Mouse (Mus musculus): ENCODE data around the gene Ccnyl1. TPM values are rescaled to one million over a fixed set of nuclear protein-coding genes. Genes with fewer than 3 reads are reported as not detected.

The Ccnyl1 gene
- polyA plus RNA-seq, 1 experiment from 2014 or later: 5.0 TPM

DNA sequence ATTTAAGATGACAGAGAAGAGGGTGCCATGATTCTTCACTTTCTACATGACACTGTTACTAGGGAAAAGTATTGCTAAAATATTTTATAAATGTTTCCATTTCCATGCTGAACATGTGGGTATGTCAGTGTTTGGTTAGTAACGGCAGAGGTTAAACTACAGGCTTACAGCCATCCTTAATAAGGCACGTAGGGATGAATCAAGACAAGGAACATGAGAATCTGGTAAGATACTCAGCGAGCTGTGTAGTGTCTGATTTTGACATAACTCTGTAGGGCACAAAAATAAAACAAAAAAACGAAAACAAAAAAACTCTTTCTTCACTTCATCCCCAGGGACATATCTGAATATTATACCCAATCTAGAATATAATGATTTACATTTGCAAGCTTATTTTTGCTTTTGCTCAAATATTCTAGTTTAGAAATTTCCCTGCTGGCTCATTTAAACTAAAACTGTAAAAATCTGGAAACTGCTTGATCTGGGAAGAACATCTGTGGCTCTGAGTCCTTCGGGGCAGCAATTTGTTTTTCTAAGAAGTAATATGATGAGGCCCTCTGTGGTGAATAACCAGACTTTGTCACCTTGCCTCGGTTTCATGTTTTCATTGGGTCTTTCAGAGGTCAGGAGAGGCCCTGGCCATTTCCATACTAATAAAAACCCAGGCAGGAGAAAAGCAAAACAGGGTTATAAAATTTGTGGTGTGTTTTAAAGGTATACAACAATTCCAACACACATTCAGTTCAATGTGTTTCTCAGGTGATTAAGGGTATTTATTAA lies 14.0 kb upstream of the Ccnyl1 start:
- H3K4me1 ChIP-seq (replicated peaks; ENCODE audit: insufficient read depth, low read length): no peaks in the 10 kb centered on the region
- TF ChIP-seq CTCF (IDR thresholded peaks at IDR 0.05; ENCODE audit: low read depth): no peak
- peak; percentile 60 for DNase-seq (ENCODE audit: low spot score)
- ATAC-seq (replicated peaks; ENCODE audit: low FRiP score, low read depth): no peak
- no peaks in the 10 kb centered on the region for H3K36me3 ChIP-seq (ENCODE audit: insufficient read depth, low read length)
- H3K9me3 ChIP-seq (replicated peaks; ENCODE audit: low read length): no peaks in the 10 kb centered on the region
- H3K9ac ChIP-seq (ENCODE audit: low read depth, low read length): no peak overlapping the region
- H3K4me3 ChIP-seq (replicated peaks; ENCODE audit: low read depth, low read length): no peak overlapping the region
- no peak overlapping the region for H3K4me2 ChIP-seq (ENCODE audit: low read length)
- H3K27me3 ChIP-seq (ENCODE audit: insufficient read depth, low read length): no peaks in the 10 kb centered on the region
- H3K27ac ChIP-seq: no peak overlapping the region
- 22% methylated on average over 6 of the region's 6 CpGs for WGBS

DNA sequence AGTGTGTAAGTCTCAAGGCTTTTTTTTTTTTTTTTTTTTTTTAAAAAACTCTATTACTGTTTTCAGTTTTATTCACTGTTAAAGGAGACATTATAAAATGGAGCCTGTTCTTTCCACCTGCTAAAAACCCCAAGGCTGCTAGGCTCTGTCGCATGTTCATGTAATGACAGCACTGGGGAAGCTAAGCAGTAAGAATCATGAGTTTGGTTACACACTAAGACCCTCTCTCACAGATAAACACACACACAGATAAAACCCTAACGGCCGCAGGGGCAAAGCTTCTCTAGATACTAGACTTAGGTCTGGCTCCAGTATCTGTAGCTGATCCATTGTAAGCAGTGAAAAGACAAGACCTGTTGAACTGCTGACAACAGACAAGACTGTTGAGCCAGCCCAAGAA lies 8.8 kb upstream of the Ccnyl1 start:
- no peak overlapping the region for H3K9ac ChIP-seq (ENCODE audit: low read depth, low read length)
- no peak overlapping the region for H3K4me2 ChIP-seq (ENCODE audit: low read length)
- no peak for TF ChIP-seq CTCF (IDR thresholded peaks at IDR 0.05; ENCODE audit: low read depth)
- no peaks in the 10 kb centered on the region for H3K4me1 ChIP-seq (replicated peaks; ENCODE audit: insufficient read depth, low read length)
- ATAC-seq (replicated peaks; ENCODE audit: low FRiP score, low read depth): no peak
- H3K27ac ChIP-seq: no peak overlapping the region
- no peak for DNase-seq (ENCODE audit: low spot score)
- no peaks in the 10 kb centered on the region for H3K9me3 ChIP-seq (replicated peaks; ENCODE audit: low read length)
- 94% methylated on average over 3 of the region's 3 CpGs for WGBS
- no peak overlapping the region for H3K4me3 ChIP-seq (replicated peaks; ENCODE audit: low read depth, low read length)
- no peaks in the 10 kb centered on the region for H3K36me3 ChIP-seq (ENCODE audit: insufficient read depth, low read length)
- no peaks in the 10 kb centered on the region for H3K27me3 ChIP-seq (ENCODE audit: insufficient read depth, low read length)

DNA sequence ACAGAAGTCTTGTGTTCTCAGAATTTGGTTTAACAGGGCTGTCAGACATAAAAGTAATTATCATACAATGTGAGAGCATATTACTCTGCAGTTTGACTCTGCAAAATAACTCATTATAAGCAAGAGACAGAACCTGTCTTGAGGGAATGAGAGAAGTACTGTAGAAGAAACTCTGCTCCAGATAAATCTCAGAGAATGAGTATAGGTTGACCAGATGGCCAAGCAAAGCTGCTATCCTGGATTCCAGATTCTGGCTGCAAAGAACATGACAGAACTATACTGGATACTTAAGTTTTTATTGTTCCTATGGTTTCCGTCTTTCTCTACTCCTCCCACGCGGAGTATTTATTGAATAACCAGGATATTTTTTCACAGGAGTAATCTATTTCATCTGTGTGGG lies 7.2 kb upstream of the Ccnyl1 start:
- 86% methylated on average over 3 of the region's 3 CpGs for WGBS
- no peaks in the 10 kb centered on the region for H3K9me3 ChIP-seq (replicated peaks; ENCODE audit: low read length)
- ATAC-seq (replicated peaks; ENCODE audit: low FRiP score, low read depth) (no peak), DNase-seq (ENCODE audit: low spot score) (no peak)
- no peak for TF ChIP-seq CTCF (IDR thresholded peaks at IDR 0.05; ENCODE audit: low read depth)
- H3K27ac ChIP-seq: no peak overlapping the region
- H3K4me3 ChIP-seq (replicated peaks; ENCODE audit: low read depth, low read length): no peak overlapping the region
- H3K27me3 ChIP-seq (ENCODE audit: insufficient read depth, low read length): no peaks in the 10 kb centered on the region
- no peak overlapping the region for H3K9ac ChIP-seq (ENCODE audit: low read depth, low read length)
- H3K36me3 ChIP-seq (ENCODE audit: insufficient read depth, low read length): no peaks in the 10 kb centered on the region
- H3K4me2 ChIP-seq (ENCODE audit: low read length): no peak overlapping the region
- no peaks in the 10 kb centered on the region for H3K4me1 ChIP-seq (replicated peaks; ENCODE audit: insufficient read depth, low read length)

DNA sequence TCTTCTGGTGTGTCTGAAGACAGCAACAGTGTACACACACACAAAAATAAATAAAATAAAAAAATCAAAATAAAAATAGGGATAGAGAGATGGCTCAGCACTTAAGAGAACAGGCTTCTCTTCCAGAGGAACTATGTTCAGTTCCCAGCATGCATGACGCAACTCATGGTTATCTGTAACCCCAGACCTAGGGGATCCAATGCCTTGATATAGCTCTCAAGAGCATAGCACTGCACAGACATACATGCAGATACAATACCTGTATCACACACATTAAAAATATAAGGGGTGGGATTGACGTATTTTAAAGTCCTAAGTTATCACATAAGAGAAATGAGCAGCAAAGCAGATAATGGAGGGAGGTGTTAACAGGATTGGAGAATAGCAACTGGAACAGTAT lies 5.8 kb upstream of the Ccnyl1 start:
- Histone ChIP-seq H3K9ac (ENCODE audit: low read depth, low read length) (no peak overlapping the region), H3K27ac (no peak overlapping the region), H3K4me1 (replicated peaks; ENCODE audit: insufficient read depth, low read length) (0 out of 2 replicates have a peak, but pooled peaks cover under 1% of the 10 kb centered on the region), H3K27me3 (ENCODE audit: insufficient read depth, low read length) (no peaks in the 10 kb centered on the region), H3K9me3 (replicated peaks; ENCODE audit: low read length) (no peaks in the 10 kb centered on the region), H3K36me3 (ENCODE audit: insufficient read depth, low read length) (no peaks in the 10 kb centered on the region), H3K4me2 (ENCODE audit: low read length) (no peak overlapping the region), H3K4me3 (replicated peaks; ENCODE audit: low read depth, low read length) (no peak overlapping the region)
- no peak for ATAC-seq (replicated peaks; ENCODE audit: low FRiP score, low read depth)
- TF ChIP-seq CTCF (IDR thresholded peaks at IDR 0.05; ENCODE audit: low read depth): no peak
- DNase-seq (ENCODE audit: low spot score): no peak
- WGBS: 91% methylated on average over 2 of the region's 2 CpGs

DNA sequence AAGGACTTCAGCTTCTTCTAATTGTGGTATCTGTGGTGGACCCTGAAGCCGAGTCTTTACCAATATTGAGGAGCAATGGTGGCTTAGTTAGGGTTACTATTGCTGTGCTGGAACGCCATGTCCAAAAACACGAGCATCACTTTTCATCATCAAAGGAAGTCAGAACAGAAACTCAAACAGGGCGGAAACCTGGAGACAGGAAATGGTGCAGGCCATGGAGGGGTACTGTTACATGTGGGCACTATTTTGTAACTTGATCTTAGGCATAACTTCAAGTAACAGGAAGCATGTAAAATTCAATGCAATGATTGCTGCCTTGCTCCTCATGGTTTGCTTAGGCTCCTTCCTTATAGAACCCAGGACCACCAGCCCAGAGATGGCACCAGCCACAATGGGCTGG lies 2.2 kb upstream of the Ccnyl1 start:
- peaks cover 8% of the 10 kb centered on the region; the same call in 1 of the 2 replicates for H3K4me1 ChIP-seq (replicated peaks; ENCODE audit: insufficient read depth, low read length)
- no peak for ATAC-seq (replicated peaks; ENCODE audit: low FRiP score, low read depth)
- TF ChIP-seq CTCF (IDR thresholded peaks at IDR 0.05; ENCODE audit: low read depth): no peak
- no peak overlapping the region for H3K4me2 ChIP-seq (ENCODE audit: low read length)
- no peaks in the 10 kb centered on the region for H3K27me3 ChIP-seq (ENCODE audit: insufficient read depth, low read length)
- H3K9me3 ChIP-seq (replicated peaks; ENCODE audit: low read length): no peaks in the 10 kb centered on the region
- no peaks in the 10 kb centered on the region for H3K36me3 ChIP-seq (ENCODE audit: insufficient read depth, low read length)
- H3K27ac ChIP-seq: no peak overlapping the region
- 53% methylated on average over 4 of the region's 4 CpGs for WGBS
- H3K4me3 ChIP-seq (replicated peaks; ENCODE audit: low read depth, low read length): no peak overlapping the region
- no peak for DNase-seq (ENCODE audit: low spot score)
- no peak overlapping the region for H3K9ac ChIP-seq (ENCODE audit: low read depth, low read length)

DNA sequence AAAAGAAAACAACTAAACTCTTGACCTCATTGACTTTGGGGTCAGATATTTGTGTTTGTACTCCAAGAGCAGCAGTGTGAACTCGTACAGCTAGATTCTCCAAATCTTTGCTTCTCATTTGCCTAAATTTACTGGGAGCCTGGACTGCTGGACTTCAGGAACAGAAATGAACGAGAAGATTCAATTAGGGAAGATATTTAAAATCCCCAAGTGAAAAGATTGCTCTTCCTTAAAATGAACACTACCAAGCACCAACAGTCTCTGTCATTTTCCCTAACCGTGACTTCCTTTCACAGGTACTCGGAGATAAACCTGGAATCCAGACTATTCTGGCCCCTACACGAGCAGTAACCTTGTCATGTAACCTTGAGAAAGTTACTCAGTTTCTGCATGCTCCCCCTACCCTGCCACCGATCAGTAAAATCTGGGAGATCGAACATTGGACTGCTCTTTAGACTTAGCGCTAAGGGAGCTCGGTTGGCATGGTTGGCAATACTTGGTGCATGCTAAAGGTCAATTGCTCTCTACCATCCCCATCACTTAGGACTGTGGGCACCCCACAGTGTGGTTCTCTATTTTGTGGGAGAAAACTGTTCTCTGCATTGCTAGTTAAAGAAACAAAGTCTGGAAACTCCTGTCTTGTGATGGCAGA lies 568 bp upstream of the Ccnyl1 start:
- no peak for ATAC-seq (replicated peaks; ENCODE audit: low FRiP score, low read depth)

More for the DNA sequence above, 568 bp upstream of the Ccnyl1 start:
- no peaks in the 10 kb centered on the region for H3K27me3 ChIP-seq (ENCODE audit: insufficient read depth, low read length)
- H3K4me2 ChIP-seq (ENCODE audit: low read length): peak overlapping the region; percentile 86
- H3K4me3 ChIP-seq (replicated peaks; ENCODE audit: low read depth, low read length): peak overlapping the region; percentile 79
- 21% methylated on average over 9 of the region's 9 CpGs for WGBS
- H3K9ac ChIP-seq (ENCODE audit: low read depth, low read length): peak overlapping the region; percentile 50
- no peak for TF ChIP-seq CTCF (IDR thresholded peaks at IDR 0.05; ENCODE audit: low read depth)
- DNase-seq (ENCODE audit: low spot score): no peak
- H3K9me3 ChIP-seq (replicated peaks; ENCODE audit: low read length): no peaks in the 10 kb centered on the region
- no peaks in the 10 kb centered on the region for H3K36me3 ChIP-seq (ENCODE audit: insufficient read depth, low read length)
- no peak overlapping the region for H3K27ac ChIP-seq
- H3K4me1 ChIP-seq (replicated peaks; ENCODE audit: insufficient read depth, low read length): peaks cover 8% of the 10 kb centered on the region; the same call in 1 of the 2 replicates
